Mouse (Mus musculus) brain, embryonic 18.5 days (tissue): ENCODE data around the gene Olfr987.
"Not testable (repeated sequence)": the region's sequence is repeated elsewhere in the genome, so short reads cannot be mapped to it uniquely, and the experiment has no call there.

Source experiments
- DNase-seq: peaks from one replicate; pipeline ENCODE4 v3.0.0-alpha.2; 2012; ENCODE audit warnings: low read depth, low spot score

The Olfr987 gene

DNA sequence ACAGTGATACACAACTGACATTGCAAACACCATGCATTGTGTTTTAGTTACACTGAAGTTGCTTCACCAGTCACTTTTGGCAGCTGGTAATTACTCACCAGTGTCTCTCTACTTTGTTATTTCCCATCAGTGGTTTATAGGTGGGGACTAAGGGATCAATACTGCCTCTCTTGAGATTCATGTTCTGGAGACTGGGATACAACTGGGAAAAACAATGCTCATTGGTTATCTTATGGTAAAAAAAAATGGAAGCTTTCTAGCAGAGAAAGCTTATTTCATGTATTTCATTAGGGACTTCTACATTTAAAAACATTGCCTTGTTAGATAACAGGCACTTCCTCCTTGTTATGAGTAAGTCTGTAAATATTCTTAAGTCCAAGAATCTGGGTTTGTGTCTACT, at the start of gene Olfr987:
Gene Olfr987 (minus strand): TSS at position 101 of the 400 bp plus-strand sequence.
- not testable (repeated sequence) for DNase-seq

DNA sequence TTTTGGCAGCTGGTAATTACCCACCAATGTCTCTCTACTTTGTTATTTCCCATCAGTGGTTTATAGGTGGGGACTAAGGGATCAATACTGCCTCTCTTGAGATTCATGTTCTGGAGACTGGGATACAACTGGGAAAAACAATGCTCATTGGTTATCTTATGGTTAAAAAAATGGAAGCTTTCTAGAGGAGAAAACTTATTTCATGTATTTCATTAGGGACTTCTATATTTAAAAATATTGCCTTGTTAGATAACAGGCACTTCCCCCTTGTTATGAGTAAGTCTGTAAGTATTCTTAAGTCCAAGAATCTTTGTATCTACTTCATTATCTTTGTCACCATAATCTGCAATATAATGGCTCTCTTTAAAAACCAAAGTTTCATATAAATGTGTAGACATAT, 24.0 kb upstream of the Olfr987 start, which contains the start of gene Olfr988:
Gene Olfr988 (minus strand): TSS at position 101 of the 400 bp plus-strand sequence.
- DNase-seq: not testable (repeated sequence)

DNA sequence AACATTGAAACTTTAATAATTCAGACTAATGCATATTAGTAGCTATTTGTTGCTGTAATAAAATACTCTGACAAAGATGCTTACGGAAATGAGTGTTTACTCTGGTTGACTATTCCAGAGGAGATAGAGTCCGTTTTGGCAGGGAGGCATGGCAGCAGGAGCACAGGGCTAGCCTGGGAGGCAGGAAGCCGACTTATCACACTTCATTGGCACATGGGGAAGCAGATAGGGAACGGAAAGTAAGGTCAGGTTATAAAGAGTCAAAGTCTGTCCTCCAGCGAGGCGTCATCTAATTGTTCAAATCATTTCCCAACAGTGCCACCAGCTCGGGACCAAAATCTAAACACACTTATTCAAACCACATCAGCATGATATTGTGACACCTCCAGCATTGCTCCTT, 857 bp upstream of the Olfr987 start:
- no peak for DNase-seq

DNA sequence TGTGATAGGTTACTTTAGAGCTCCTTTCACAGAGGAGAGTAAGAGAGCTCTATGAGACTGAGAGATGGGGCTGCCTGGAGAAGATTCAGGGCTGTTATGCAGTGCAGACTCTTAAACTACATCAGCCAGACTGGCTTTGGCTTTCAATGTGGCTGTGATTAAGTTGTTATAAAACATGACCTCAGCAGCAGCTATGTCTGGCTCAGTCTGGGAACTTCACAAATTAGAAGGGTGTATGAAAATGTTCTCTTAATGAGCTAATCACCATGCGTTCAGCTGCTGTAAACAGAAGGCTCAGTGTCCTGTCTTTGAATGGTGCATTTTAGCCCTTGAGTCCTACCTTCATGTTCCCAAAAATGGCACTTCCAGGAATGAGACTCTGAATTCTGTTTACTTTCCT, 20.0 kb downstream of the Olfr987 start:
- no peak for DNase-seq

DNA sequence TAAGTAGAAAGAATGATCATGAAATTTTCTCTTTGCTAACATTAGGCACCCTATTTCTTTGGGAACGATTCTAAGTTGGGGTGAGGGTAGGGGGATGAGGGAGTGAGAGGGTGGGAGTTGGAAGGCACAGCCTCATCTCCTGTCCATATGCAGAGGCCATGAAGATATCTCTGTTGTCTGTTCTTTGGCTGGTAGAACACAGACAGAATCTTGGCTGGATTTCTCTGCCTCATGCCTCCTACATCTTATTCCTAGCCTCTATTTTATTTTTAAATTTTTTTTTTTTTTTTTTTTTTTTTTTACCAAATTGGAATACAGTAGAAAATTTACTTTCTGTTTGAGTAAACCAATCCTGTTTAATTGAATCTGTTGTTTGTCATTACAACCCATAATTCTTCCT, 53.7 kb downstream of the Olfr987 start:
- DNase-seq: no peak

DNA sequence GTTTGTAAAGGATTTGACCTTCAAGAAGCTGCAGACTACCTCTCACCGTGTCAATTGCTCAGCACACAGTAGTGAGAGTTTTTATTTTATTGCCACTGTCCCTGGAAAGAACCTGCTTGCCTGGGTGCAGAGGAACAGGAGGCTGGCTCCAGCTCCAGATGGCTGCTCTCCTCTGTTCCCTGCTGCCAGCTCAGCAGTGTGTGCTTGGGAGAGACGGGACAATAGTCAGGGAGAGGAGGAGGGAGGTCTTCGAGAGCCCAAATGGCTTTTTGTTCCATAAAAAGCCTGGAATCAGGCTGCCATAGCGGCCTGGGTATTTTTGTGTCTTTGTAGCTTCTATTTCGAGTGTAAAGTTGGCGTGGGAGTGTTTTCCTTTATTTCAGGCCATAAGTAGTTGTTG, 54.5 kb downstream of the Olfr987 start:
- no peak for DNase-seq

DNA sequence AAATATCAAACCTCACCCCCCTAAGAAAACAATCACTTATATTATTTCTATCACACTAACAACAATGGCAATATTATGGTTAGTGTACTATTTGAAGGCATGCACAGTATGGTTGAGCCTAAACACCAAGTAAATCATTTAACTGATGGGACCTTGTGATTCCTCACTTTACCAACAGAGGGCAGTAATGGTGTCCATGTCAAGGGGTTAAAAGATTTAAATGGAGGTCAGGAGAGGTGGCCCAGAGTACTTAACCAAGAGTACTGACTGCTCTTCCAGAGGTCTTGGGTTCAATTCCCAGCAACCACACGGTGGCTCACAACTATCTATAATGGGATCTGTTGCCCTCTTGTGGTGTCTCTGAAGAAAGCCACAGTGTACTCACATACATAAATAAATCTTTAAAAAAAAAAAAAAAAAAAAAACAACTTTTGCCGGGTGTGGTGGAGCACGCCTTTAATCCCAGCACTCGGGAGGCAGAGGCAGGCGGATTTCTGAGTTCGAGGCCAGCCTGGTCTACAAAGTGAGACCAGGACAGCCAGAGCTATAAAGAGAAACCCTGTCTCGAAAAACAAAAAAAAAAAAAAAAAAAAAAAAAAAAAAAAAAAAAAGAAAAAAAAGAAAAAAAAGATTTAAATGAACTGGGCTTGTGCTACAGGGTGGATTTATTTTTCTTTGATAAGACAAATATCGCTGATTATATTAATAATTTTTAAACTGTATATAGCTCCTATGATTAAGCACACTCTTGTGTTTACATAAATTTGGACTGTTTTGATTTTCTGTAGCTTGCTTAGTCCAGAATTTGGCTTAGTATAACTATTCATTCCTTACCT, 55.3 kb downstream of the Olfr987 start:
- DNase-seq: no peak

DNA sequence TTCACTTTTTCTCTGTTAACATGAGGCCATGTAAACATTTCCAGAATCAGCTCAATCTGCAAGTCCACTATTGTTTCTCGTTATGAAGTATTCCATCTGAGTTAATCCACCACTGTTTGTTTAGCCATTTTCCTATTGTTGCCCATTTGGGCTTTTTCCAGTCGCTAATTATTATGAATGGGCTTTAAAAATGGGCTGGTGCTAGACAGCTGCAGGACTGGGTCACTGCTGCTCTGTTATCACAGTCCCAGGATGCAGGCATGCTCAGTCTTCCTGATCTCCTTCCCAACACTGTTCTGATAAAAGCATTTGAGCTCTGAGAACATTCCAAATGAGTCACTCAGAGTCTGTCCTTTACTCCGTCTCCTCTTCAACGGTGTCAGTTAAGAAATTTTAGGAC, 58.1 kb downstream of the Olfr987 start:
- no peak for DNase-seq
